Mouse (Mus musculus) thymus, postnatal 36 days (tissue): ENCODE results near the gene Ccdc85c.
A peak's percentile ranks its signal among the peaks of the same experiment; 100 is the strongest.

ENCODE experiments used
- DNase-seq, 2 experiments: peaks; one replicate each; pipeline ENCODE4 v3.0.0; 2022; ENCODE audit warnings: mixed read lengths in 2 of 2

The Ccdc85c gene

GRCm38 (mm10) chr12:108274661-108275507 lies at the start of gene Ccdc85c:
TSS of gene Ccdc85c (minus strand) at chr12:108275425.
- DNase-seq, result peak; percentile 58 to 69

- DNase-seq, result no peak
These were observed 44.9 kb upstream of the Ccdc85c start for GRCm38 (mm10) chr12:108320096-108320495.

GRCm38 (mm10) chr12:108318499-108318898 lies 43.3 kb upstream of the Ccdc85c start:
- no peak for DNase-seq

GRCm38 (mm10) chr12:108317826-108318430 lies 42.7 kb upstream of the Ccdc85c start:
- no peak for DNase-seq

GRCm38 (mm10) chr12:108317201-108317738 lies 42.0 kb upstream of the Ccdc85c start:
- no peak for DNase-seq

GRCm38 (mm10) chr12:108316655-108317054 lies 41.4 kb upstream of the Ccdc85c start:
- DNase-seq, result no peak

GRCm38 (mm10) chr12:108315818-108316217 lies 40.6 kb upstream of the Ccdc85c start:
- DNase-seq, result no peak

- DNase-seq, result no peak
These were observed 38.1 kb upstream of the Ccdc85c start for GRCm38 (mm10) chr12:108313244-108313772.

- DNase-seq, result no peak
These were observed 37.2 kb upstream of the Ccdc85c start for GRCm38 (mm10) chr12:108312432-108312851.

- no peak for DNase-seq
These were observed 36.6 kb upstream of the Ccdc85c start for GRCm38 (mm10) chr12:108311741-108312290.

- no peak for DNase-seq
These were observed 35.3 kb upstream of the Ccdc85c start for GRCm38 (mm10) chr12:108310456-108311027.

- DNase-seq, result no peak
These were observed 34.8 kb upstream of the Ccdc85c start for GRCm38 (mm10) chr12:108310041-108310440.

- no peak for DNase-seq
These were observed 34.0 kb upstream of the Ccdc85c start for GRCm38 (mm10) chr12:108309116-108309794.

GRCm38 (mm10) chr12:108308363-108308856 lies 33.2 kb upstream of the Ccdc85c start:
- DNase-seq, result no peak

- peak; percentile 51 to 55 for DNase-seq
These were observed 32.3 kb upstream of the Ccdc85c start for GRCm38 (mm10) chr12:108307553-108307952.

- no peak for DNase-seq
These were observed 30.9 kb upstream of the Ccdc85c start, which contains the start of gene Hhipl1 for GRCm38 (mm10) chr12:108305812-108306794. TSS of gene Hhipl1 (plus strand) at chr12:108306270.

GRCm38 (mm10) chr12:108305172-108305571 lies 29.9 kb upstream of the Ccdc85c start:
- no peak for DNase-seq

- DNase-seq, result no peak
These were observed 28.6 kb upstream of the Ccdc85c start for GRCm38 (mm10) chr12:108303778-108304365.

- DNase-seq, result no peak
These were observed 25.8 kb upstream of the Ccdc85c start for GRCm38 (mm10) chr12:108301006-108301405.

GRCm38 (mm10) chr12:108297033-108297432 lies 21.8 kb upstream of the Ccdc85c start:
- DNase-seq, result no peak
